Mouse (Mus musculus): Measurements from ENCODE around the gene Gse1. TPM values are rescaled to one million over a fixed set of nuclear protein-coding genes. Genes with fewer than 3 reads are reported as not detected.

The Gse1 gene
- total RNA-seq, 2 experiments from 2014 or later = 77.7 to 105 TPM

GRCm38 (mm10) chr8:120309326-120309725, 81.1 kb downstream of the Gse1 start:
- intact Hi-C loops (cut with DNase I) = no loop called here
- no peak for TF ChIP-seq CTCF (IDR thresholded peaks at IDR 0.05)
- peak overlapping the region; percentile 32; the same call in 1 of the 2 replicates for H3K27ac ChIP-seq
- DNase-seq (ENCODE audit: extremely low spot score in 1 of 2, low spot score in 2 of 2) = no peak
- H3K4me3 ChIP-seq = no peak overlapping the region

- intact Hi-C loops (cut with DNase I) = no loop called here
- Histone ChIP-seq H3K27ac (no peak overlapping the region), H3K4me3 (no peak overlapping the region)
- TF ChIP-seq CTCF (IDR thresholded peaks at IDR 0.05) = no peak
- no peak for DNase-seq (ENCODE audit: extremely low spot score in 1 of 2, low spot score in 2 of 2)
Measured at GRCm38 (mm10) chr8:120310063-120310462, 81.8 kb downstream of the Gse1 start.

GRCm38 (mm10) chr8:120312452-120312851, 84.2 kb downstream of the Gse1 start:
- no peak for DNase-seq (ENCODE audit: extremely low spot score in 1 of 2, low spot score in 2 of 2)
- no peak for TF ChIP-seq CTCF (IDR thresholded peaks at IDR 0.05)
- intact Hi-C loops (cut with DNase I) = no loop called here
- Histone ChIP-seq H3K27ac (no peak overlapping the region), H3K4me3 (no peak overlapping the region)

GRCm38 (mm10) chr8:120313674-120314073, 85.4 kb downstream of the Gse1 start:
- TF ChIP-seq CTCF (IDR thresholded peaks at IDR 0.05) = no peak
- intact Hi-C loops (cut with DNase I) = no loop called here
- Histone ChIP-seq H3K4me3 (no peak overlapping the region), H3K27ac (no peak overlapping the region)
- DNase-seq (ENCODE audit: extremely low spot score in 1 of 2, low spot score in 2 of 2) = no peak

GRCm38 (mm10) chr8:120314932-120315331, 86.7 kb downstream of the Gse1 start:
- Histone ChIP-seq H3K27ac (no peak overlapping the region), H3K4me3 (no peak overlapping the region)
- DNase-seq (ENCODE audit: extremely low spot score in 1 of 2, low spot score in 2 of 2) = no peak
- intact Hi-C loops (cut with DNase I) = no loop called here
- TF ChIP-seq CTCF (IDR thresholded peaks at IDR 0.05) = no peak

- intact Hi-C loops (cut with DNase I) = no loop called here
- no peak for DNase-seq (ENCODE audit: extremely low spot score in 1 of 2, low spot score in 2 of 2)
- TF ChIP-seq CTCF (IDR thresholded peaks at IDR 0.05) = peak; percentile 52
- Histone ChIP-seq H3K27ac (no peak overlapping the region), H3K4me3 (no peak overlapping the region)
Measured at GRCm38 (mm10) chr8:120315644-120316043, 87.4 kb downstream of the Gse1 start.

GRCm38 (mm10) chr8:120316707-120317106, 88.5 kb downstream of the Gse1 start:
- Histone ChIP-seq H3K4me3 (no peak overlapping the region), H3K27ac (no peak overlapping the region)
- intact Hi-C loops (cut with DNase I) = no loop called here
- no peak for TF ChIP-seq CTCF (IDR thresholded peaks at IDR 0.05)
- no peak for DNase-seq (ENCODE audit: extremely low spot score in 1 of 2, low spot score in 2 of 2)

GRCm38 (mm10) chr8:120317118-120317824, 89.0 kb downstream of the Gse1 start:
- Histone ChIP-seq H3K4me3 (no peak overlapping the region), H3K27ac (no peak overlapping the region)
- no peak for TF ChIP-seq CTCF (IDR thresholded peaks at IDR 0.05)
- DNase-seq (ENCODE audit: extremely low spot score in 1 of 2, low spot score in 2 of 2) = no peak
- intact Hi-C loops (cut with DNase I) = no loop called here

GRCm38 (mm10) chr8:120318476-120318991, 90.3 kb downstream of the Gse1 start:
- DNase-seq (ENCODE audit: extremely low spot score in 1 of 2, low spot score in 2 of 2) = no peak
- intact Hi-C loops (cut with DNase I) = loop anchor here (2.0 kb wide), 1 partner anchor 140 kb away; no protein-coding TSS in a partner anchor
- no peak for TF ChIP-seq CTCF (IDR thresholded peaks at IDR 0.05)
- H3K27ac ChIP-seq = no peak overlapping the region
- H3K4me3 ChIP-seq = no peak overlapping the region

GRCm38 (mm10) chr8:120319449-120319848, 91.2 kb downstream of the Gse1 start:
- H3K4me3 ChIP-seq = no peak overlapping the region
- peak; percentile 63 to 75 for DNase-seq (ENCODE audit: extremely low spot score in 1 of 2, low spot score in 2 of 2)
- TF ChIP-seq CTCF (IDR thresholded peaks at IDR 0.05) = peak; percentile 100
- intact Hi-C loops (cut with DNase I) = loop anchor here (1.0 to 2.0 kb wide), 2 partner anchors 31 to 141 kb away; no protein-coding TSS in a partner anchor
- H3K27ac ChIP-seq = no peak overlapping the region

GRCm38 (mm10) chr8:120320146-120320545, 91.9 kb downstream of the Gse1 start:
- DNase-seq (ENCODE audit: extremely low spot score in 1 of 2, low spot score in 2 of 2) = no peak
- no peak for TF ChIP-seq CTCF (IDR thresholded peaks at IDR 0.05)
- intact Hi-C loops (cut with DNase I) = no loop called here
- no peak overlapping the region for H3K4me3 ChIP-seq
- no peak overlapping the region for H3K27ac ChIP-seq

GRCm38 (mm10) chr8:120321724-120322123, 93.5 kb downstream of the Gse1 start:
- intact Hi-C loops (cut with DNase I) = no loop called here
- H3K4me3 ChIP-seq = no peak overlapping the region
- no peak overlapping the region for H3K27ac ChIP-seq
- no peak for DNase-seq (ENCODE audit: extremely low spot score in 1 of 2, low spot score in 2 of 2)
- TF ChIP-seq CTCF (IDR thresholded peaks at IDR 0.05) = peak; percentile 56

Measured in left cerebral cortex, adult 2 months (tissue).